Comparison of ENCODE assay signal across 20 mouse cellular contexts in genomic region chr1:153104804-153105203, GRCm38 (mm10).
DNase-seq lines count a peak whose midpoint lies in the region; ATAC-seq and TF ChIP-seq lines count a peak whose summit lies in the region.
"Had no signal": no experiment of that assay in that cellular context is flagged by ENCODE, and none has a peak within 500 bp of the region (broad histone marks: within the 10 kb centered on the region; RNA-seq: fewer than 3 reads in every experiment).

No protein-coding gene starts in this region.

- 61% methylated on average over 11 of the region's 12 CpGs for WGBS in lung, postnatal 0 days
- WGBS in liver, embryonic 12.5 days (ENCODE audit: insufficient replicate concordance) = 29% methylated on average over 11 of the region's 12 CpGs

- H3K9ac ChIP-seq in lung, postnatal 0 days (replicated peaks; ENCODE audit: low read depth) = no peak overlapping the region
- no peak overlapping the region for H3K9ac ChIP-seq in liver, embryonic 12.5 days
- H3K9ac ChIP-seq: embryonic facial prominence, embryonic 13.5 days; forebrain, embryonic 12.5 days; heart, embryonic 15.5 days; hindbrain, embryonic 14.5 days had no signal

- ATAC-seq in lung, postnatal 0 days = no peak
- peak; percentile 69; the same call in 1 of the 2 replicates for ATAC-seq in liver, embryonic 12.5 days
- ATAC-seq in megakaryocyte progenitor cell, adult 5-6 weeks (replicated peaks; ENCODE audit: poor library complexity) = peak; percentile 84
- ATAC-seq: forebrain, embryonic 16.5 days had no signal

- no peaks in the 10 kb centered on the region for H3K27me3 ChIP-seq in lung, postnatal 0 days (replicated peaks; ENCODE audit: insufficient read depth, low read length)
- H3K27me3 ChIP-seq in liver, embryonic 12.5 days (replicated peaks) = no peaks in the 10 kb centered on the region
- H3K27me3 ChIP-seq: embryonic facial prominence, embryonic 13.5 days; forebrain, embryonic 12.5 days; heart, embryonic 15.5 days had no signal

- TF ChIP-seq EP300 in lung, postnatal 0 days (IDR thresholded peaks at IDR 0.05) = no peak

- no peak overlapping the region for H3K4me2 ChIP-seq in lung, postnatal 0 days (replicated peaks; ENCODE audit: low read depth, low read length)
- H3K4me2 ChIP-seq in liver, embryonic 12.5 days = peak overlapping the region; percentile 16; the same call in 1 of the 2 replicates
- H3K4me2 ChIP-seq: embryonic facial prominence, embryonic 13.5 days; forebrain, embryonic 12.5 days; heart, embryonic 11.5 days; heart, embryonic 15.5 days; hindbrain, embryonic 14.5 days had no signal

- H3K9me3 ChIP-seq in lung, postnatal 0 days (ENCODE audit: low read length) = no peaks in the 10 kb centered on the region
- no peaks in the 10 kb centered on the region for H3K9me3 ChIP-seq in liver, embryonic 12.5 days (replicated peaks)
- H3K9me3 ChIP-seq: embryonic facial prominence, embryonic 13.5 days; forebrain, embryonic 12.5 days; heart, embryonic 15.5 days; hindbrain, embryonic 10.5 days had no signal

- no peak overlapping the region for H3K27ac ChIP-seq in lung, postnatal 0 days (ENCODE audit: low read length)
- H3K27ac ChIP-seq in liver, embryonic 12.5 days = 0 out of 2 replicates have a peak overlapping the region, but pooled peaks have one; percentile 36
- H3K27ac ChIP-seq: embryonic facial prominence, embryonic 13.5 days; forebrain, embryonic 12.5 days; gastrocnemius, adult 2 months; heart, embryonic 15.5 days; hindbrain, embryonic 10.5 days; hindbrain, embryonic 14.5 days had no signal

- no peak for TF ChIP-seq CTCF in lung, postnatal 0 days (IDR thresholded peaks at IDR 0.05)

- H3K4me3 ChIP-seq in lung, postnatal 0 days (ENCODE audit: low read depth, low read length) = no peak overlapping the region
- no peak overlapping the region for H3K4me3 ChIP-seq in liver, embryonic 12.5 days
- H3K4me3 ChIP-seq: embryonic facial prominence, embryonic 13.5 days; forebrain, embryonic 12.5 days; gastrocnemius, adult 2 months; heart, embryonic 15.5 days; hindbrain, embryonic 10.5 days had no signal

- H3K36me3 ChIP-seq in lung, postnatal 0 days (ENCODE audit: insufficient read depth, low read length) = no peaks in the 10 kb centered on the region
- no peaks in the 10 kb centered on the region for H3K36me3 ChIP-seq in liver, embryonic 12.5 days
- H3K36me3 ChIP-seq: embryonic facial prominence, embryonic 13.5 days; forebrain, embryonic 12.5 days; heart, embryonic 15.5 days; hindbrain, embryonic 10.5 days had no signal

- H3K4me1 ChIP-seq in lung, postnatal 0 days (ENCODE audit: insufficient read depth, low read depth, low read length) = 0 out of 2 replicates have a peak, but pooled peaks cover 6% of the 10 kb centered on the region
- H3K4me1 ChIP-seq in liver, embryonic 12.5 days = peaks cover 18% of the 10 kb centered on the region

- DNase-seq in lung, postnatal 0 days (ENCODE audit: low spot score) = peak; percentile 4
- DNase-seq in lung, postnatal 36 days = no peak
- no peak for DNase-seq in ovary, postnatal 14 days (ENCODE audit: low spot score)
- no peak for DNase-seq in urinary bladder, postnatal 25 days (ENCODE audit: low spot score)
- DNase-seq: adrenal gland, postnatal 25 days; cerebellum, adult 18-20 months; cerebellum, adult 9-11 months; cerebellum, postnatal 36 days; gastrocnemius, adult 2 months; gastrocnemius, postnatal 36 days; heart, postnatal 14 days had no signal
